Mouse (Mus musculus) kidney, adult 18-20 months (tissue): Measurements from ENCODE around the gene Olfr1012.
"Not testable (repeated sequence)": the region's sequence is repeated elsewhere in the genome, so short reads cannot be mapped to it uniquely, and the experiment has no call there.

ENCODE experiments used
- DNase-seq: peaks from one replicate; pipeline ENCODE4 v3.0.0; 2021

The Olfr1012 gene

DNA sequence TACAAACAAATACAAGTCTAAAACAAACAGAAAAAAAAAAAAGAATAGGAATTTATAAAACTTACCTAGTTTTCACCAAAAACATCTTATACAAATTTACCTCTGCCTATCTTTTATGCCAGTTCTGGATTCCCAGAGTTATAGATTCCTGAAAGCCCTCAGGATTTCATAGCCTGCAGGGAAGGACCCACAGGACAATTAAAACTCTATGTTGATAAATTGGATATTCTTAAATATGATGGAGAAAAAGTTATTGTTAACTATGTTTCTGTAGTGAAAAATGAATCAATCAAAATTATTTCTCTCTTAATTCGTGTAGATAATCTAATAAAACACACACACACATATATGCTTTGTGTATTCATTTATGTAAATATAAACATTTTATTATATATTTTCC lies at the start of gene Olfr1012:
Olfr1012 (minus strand) TSS at position 101 of the 400 bp plus-strand sequence.
- DNase-seq: no peak

DNA sequence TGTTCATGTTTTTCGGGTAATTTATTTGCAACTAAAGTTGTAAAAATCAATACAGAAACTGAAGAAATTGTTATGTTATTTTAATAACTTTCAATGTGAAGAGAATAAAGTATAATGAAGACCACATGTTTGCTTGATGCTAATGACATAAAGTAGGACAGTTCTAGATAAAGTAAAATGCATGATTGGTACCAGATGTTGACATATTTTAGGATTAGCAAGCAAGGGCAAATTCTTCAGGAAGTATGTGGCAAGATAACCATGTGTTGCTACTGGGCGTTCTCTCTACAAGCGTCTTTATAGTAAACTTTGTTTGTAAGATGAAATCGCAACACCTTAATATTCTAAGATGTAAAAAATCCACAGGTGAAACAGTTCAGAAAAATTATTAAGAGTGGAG lies 41.9 kb upstream of the Olfr1012 start:
- no peak for DNase-seq

DNA sequence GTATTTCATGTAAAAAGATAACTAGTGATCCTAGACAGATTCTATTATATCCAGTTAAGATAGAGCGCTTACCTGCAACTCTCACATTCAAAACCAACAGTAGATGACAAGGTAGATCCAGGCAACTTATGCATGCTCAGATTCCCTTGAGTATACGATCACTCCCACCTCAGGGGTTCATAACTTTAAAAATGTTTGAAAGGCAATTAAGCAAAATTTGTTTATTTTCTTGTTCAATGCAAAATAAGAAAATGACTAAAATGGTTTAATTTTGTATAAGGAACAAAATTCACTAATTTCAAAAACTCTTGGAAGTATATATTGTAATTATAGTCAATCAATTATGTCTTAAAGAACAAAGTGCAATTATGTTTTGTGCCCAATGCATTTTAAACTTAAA lies 39.9 kb upstream of the Olfr1012 start, which contains the start of gene Olfr1016:
Olfr1016 (minus strand) TSS at position 101 of the 400 bp plus-strand sequence.
- DNase-seq: no peak

DNA sequence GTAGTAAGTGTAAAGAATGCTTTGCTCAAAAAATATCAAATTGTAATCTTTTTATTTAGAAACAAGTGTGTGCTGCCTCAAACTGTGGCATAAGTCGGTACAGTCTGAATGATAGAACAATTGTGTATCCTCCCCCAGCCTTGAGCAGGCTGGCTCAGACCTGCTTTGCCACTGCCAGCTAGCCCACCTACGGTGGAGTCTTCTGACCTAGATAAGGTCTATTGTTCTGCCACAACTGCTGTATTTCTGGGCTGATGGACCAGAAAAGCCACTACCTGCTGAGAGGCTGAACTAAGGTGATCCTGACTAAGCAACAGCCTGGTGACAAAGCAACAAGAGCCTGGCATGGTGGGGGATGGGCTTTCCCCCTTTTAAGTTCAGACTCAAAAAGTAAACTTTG lies 29.8 kb upstream of the Olfr1012 start:
- DNase-seq: no peak

- DNase-seq: no peak
These were observed 19.2 kb upstream of the Olfr1012 start, which contains the start of gene Olfr1015 for GRCm38 (mm10) chr2:85781717-85782116. Olfr1015 (plus strand) TSS chr2:85782017.

GRCm38 (mm10) chr2:85772413-85772812 lies 9.8 kb upstream of the Olfr1012 start, which contains the start of gene Olfr1014:
Olfr1014 (plus strand) TSS chr2:85772713.
- DNase-seq: no peak

DNA sequence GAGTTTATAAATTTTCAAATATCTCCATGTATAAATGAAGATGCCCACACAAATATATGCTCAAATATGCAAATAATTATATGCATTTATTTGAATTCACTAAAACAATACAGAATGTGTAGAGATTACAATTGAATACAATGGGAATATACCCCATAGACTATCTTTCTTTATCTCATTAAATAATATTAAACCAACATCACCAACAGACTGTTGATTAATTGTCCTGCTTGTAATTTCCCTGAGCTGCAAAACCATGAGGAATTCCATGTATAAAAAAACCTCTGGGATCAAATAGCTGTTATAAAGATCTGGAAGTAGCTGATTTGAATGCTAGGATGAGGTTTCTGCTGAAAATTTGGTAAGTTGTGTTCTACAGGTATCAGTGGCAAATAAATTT lies 4.2 kb upstream of the Olfr1012 start, which contains the start of gene Olfr1013:
Olfr1013 (plus strand) TSS at position 301 of the 400 bp plus-strand sequence.
- no peak for DNase-seq

DNA sequence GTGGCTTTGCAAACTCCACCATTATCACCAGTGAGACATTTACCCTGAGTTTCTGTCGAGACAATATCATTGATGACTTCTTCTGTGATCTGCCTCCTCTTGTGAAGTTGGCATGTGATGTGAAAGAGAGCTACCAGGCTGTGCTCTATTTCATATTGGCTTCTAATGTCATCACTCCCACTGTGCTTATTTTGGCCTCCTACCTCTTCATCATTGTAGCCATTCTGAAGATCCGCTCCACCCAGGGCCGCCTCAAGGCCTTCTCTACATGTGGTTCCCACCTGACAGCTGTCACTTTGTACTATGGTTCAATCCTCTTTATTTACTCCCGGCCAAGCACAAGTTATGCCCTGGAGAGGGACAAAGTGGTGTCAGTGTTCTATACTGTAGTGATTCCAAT lies 8.7 kb downstream of the Olfr1012 start:
- no peak for DNase-seq

GRCm38 (mm10) chr2:85725793-85726192 lies 36.8 kb downstream of the Olfr1012 start:
- DNase-seq: no peak

- DNase-seq: no peak
These were observed 47.4 kb downstream of the Olfr1012 start, which contains the start of gene Olfr1009 for GRCm38 (mm10) chr2:85715119-85715518. Olfr1009 (plus strand) TSS chr2:85715419.

GRCm38 (mm10) chr2:85711159-85711558 lies 51.4 kb downstream of the Olfr1012 start:
- no peak for DNase-seq

- DNase-seq: not testable (repeated sequence)
These were observed 51.9 kb downstream of the Olfr1012 start for GRCm38 (mm10) chr2:85710680-85711079.
